Mouse (Mus musculus) kidney, adult 8-10 months (tissue): ENCODE results near the gene Gsto1.

Experiments used
- DNase-seq, 2 experiments: peaks; one replicate each; pipeline ENCODE4 v3.0.0; 2022

Gene Gsto1

GRCm38 (mm10) chr19:47857957-47858942, 3.5 kb downstream of the Gsto1 start:
- DNase-seq, result no peak

- DNase-seq, result no peak
These were observed 4.4 kb downstream of the Gsto1 start for GRCm38 (mm10) chr19:47859180-47859579.

- no peak for DNase-seq
These were observed 7.8 kb downstream of the Gsto1 start for GRCm38 (mm10) chr19:47862581-47862980.

- no peak for DNase-seq
These were observed 9.3 kb downstream of the Gsto1 start for GRCm38 (mm10) chr19:47864051-47864450.

- no peak for DNase-seq
These were observed 10.0 kb downstream of the Gsto1 start for GRCm38 (mm10) chr19:47864721-47865120.

- DNase-seq, result peak; percentile 94
These were observed 10.7 kb downstream of the Gsto1 start, which contains the start of gene Gsto2 for GRCm38 (mm10) chr19:47865353-47865947. Gene Gsto2 (plus strand): TSS chr19:47865534.

GRCm38 (mm10) chr19:47867628-47868175, 12.9 kb downstream of the Gsto1 start:
- no peak for DNase-seq

- no peak for DNase-seq
These were observed 14.2 kb downstream of the Gsto1 start for GRCm38 (mm10) chr19:47868951-47869350.

GRCm38 (mm10) chr19:47869516-47869915, 14.7 kb downstream of the Gsto1 start:
- DNase-seq, result no peak

GRCm38 (mm10) chr19:47870102-47870666, 15.4 kb downstream of the Gsto1 start:
- DNase-seq, result no peak

- no peak for DNase-seq
These were observed 16.7 kb downstream of the Gsto1 start for GRCm38 (mm10) chr19:47871515-47871914.

- no peak for DNase-seq
These were observed 21.5 kb downstream of the Gsto1 start for GRCm38 (mm10) chr19:47876252-47876651.

- no peak for DNase-seq
These were observed 26.8 kb downstream of the Gsto1 start for GRCm38 (mm10) chr19:47881538-47881937.

GRCm38 (mm10) chr19:47882151-47882881, 27.5 kb downstream of the Gsto1 start:
- DNase-seq, result peak; percentile 45 to 76

GRCm38 (mm10) chr19:47882882-47883254, 28.1 kb downstream of the Gsto1 start:
- no peak for DNase-seq

GRCm38 (mm10) chr19:47884296-47885085, 29.7 kb downstream of the Gsto1 start:
- DNase-seq, result no peak

GRCm38 (mm10) chr19:47885191-47885743, 30.5 kb downstream of the Gsto1 start:
- DNase-seq, result no peak

GRCm38 (mm10) chr19:47885886-47886285, 31.1 kb downstream of the Gsto1 start:
- no peak for DNase-seq

GRCm38 (mm10) chr19:47886617-47887016, 31.8 kb downstream of the Gsto1 start:
- peak; percentile 66 to 86 for DNase-seq

- DNase-seq, result no peak
These were observed 32.6 kb downstream of the Gsto1 start for GRCm38 (mm10) chr19:47887417-47887816.

- DNase-seq, result no peak
These were observed 33.3 kb downstream of the Gsto1 start for GRCm38 (mm10) chr19:47888037-47888436.
